Mouse (Mus musculus): Measurements from ENCODE around the gene Uck2. TPM values are rescaled to one million over a fixed set of nuclear protein-coding genes. Genes with fewer than 3 reads are reported as not detected.

Uck2 gene
- polyA plus RNA-seq, 2 experiments = 15.3 to 42.6 TPM

DNA sequence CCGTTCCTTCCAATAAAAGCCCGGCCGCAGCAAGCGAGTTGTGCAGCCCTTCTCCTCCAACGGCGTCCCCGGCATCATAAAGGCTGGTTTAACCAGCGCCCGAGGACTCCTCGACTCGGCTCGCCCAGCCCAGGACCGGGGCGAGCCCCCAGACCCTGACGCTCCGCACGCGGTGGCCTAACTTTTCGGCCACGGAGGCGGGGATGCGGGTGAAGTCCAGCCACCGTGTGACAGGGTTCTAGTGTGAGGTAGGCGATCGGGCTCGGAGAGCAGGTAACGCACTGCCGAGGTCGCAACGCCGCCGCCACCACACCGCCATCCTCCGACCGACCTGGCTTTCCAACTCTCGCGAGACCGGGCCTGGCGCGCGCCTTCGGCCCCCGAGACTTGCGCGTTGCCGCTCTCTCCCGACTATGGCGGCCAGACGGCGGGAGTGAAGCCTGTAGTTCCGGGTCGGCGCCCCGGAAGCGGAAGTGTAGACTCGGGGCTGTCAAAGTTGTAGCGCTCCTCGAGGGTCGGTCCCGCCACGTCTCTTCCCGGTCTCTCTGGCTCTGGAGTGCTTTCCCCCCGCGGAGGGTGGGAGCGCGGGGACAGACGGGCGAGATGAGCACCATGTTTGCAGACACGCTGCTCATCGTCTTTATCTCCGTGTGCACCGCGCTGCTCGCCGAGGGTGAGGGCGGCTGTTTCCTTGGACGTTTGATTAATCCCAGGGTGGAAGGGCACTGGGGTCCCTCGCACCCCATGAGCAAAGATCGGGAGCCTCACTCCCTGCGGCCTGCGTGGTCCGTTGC lies 23.3 kb upstream of the Uck2 start, which contains the start of gene Tmco1:
Gene Tmco1, plus strand, starts transcription at position 118 of the 794 bp plus-strand sequence.
- Histone ChIP-seq H3K27me3 (ENCODE audit: control insufficient read depth, insufficient read depth, low read length) (no peaks in the 10 kb centered on the region), H3K9me3 (ENCODE audit: control insufficient read depth, low read length) (no peaks in the 10 kb centered on the region), H3K27ac (peak within 1 kb of the TSS; percentile 75), H3K36me3 (replicated peaks; ENCODE audit: control insufficient read depth, insufficient read depth, low read depth) (no peaks in the 10 kb centered on the region; the same call in none of the 2 replicates), H3K9ac (replicated peaks) (peak within 1 kb of the TSS; percentile 94), H3K4me2 (ENCODE audit: low read depth) (peak within 1 kb of the TSS; percentile 92), H3K4me3 (ENCODE audit: insufficient read depth in 1 of 2, low read depth in 2 of 2, low read length in 2 of 2) (peak within 1 kb of the TSS; percentile 76 to 91), H3K4me1 (replicated peaks; ENCODE audit: control insufficient read depth in 2 of 2, insufficient read depth in 2 of 2, low read length in 1 of 2) (peaks cover 14 to 15% of the 10 kb centered on the region in 2 experiments)
- DNase-seq (ENCODE audit: low read depth in 3 of 3, low spot score in 3 of 3) = peak; percentile 91 to 93 (median 92)
- under 1% methylated on average over 82 of the region's 82 CpGs for WGBS (ENCODE audit: insufficient replicate concordance)
- TF ChIP-seq EP300 (IDR thresholded peaks at IDR 0.05; ENCODE audit: low read depth) (peak; percentile 79), CTCF (IDR thresholded peaks at IDR 0.05; ENCODE audit: low read depth) (no peak)
- peak; percentile 94 for ATAC-seq (ENCODE audit: insufficient read depth)

DNA sequence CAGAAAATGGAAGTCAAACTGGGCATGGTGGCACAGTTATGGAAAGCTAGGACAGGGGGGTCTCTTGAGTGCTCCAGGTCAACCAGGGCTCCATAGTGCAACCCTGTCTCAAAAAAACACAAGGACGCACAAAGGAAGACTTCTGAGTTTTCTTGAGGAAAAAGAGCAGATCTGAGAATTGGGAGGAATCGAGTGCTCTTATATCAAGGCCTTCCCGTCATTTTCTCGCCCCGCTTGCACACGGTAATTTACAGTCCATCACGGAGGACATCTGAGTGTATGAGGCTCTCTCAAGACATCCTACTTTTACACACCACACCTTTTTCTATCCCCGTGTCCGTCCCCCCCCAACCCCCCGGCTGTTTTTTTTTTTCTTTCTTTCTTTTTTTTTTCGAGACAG lies 22.6 kb upstream of the Uck2 start:
- Histone ChIP-seq H3K4me1 (replicated peaks; ENCODE audit: control insufficient read depth in 2 of 2, insufficient read depth in 2 of 2, low read length in 1 of 2) (peaks cover 14 to 15% of the 10 kb centered on the region in 2 experiments), H3K9ac (replicated peaks) (peak overlapping the region; percentile 94), H3K9me3 (ENCODE audit: control insufficient read depth, low read length) (no peaks in the 10 kb centered on the region), H3K27me3 (ENCODE audit: control insufficient read depth, insufficient read depth, low read length) (no peaks in the 10 kb centered on the region), H3K4me2 (ENCODE audit: low read depth) (peak overlapping the region; percentile 82), H3K27ac (peak overlapping the region; percentile 75), H3K4me3 (ENCODE audit: insufficient read depth in 1 of 2, low read depth in 2 of 2, low read length in 2 of 2) (peak overlapping the region; percentile 76 to 91), H3K36me3 (replicated peaks; ENCODE audit: control insufficient read depth, insufficient read depth, low read depth) (no peaks in the 10 kb centered on the region; the same call in none of the 2 replicates)
- DNase-seq (ENCODE audit: low read depth in 3 of 3, low spot score in 3 of 3) (no peak), ATAC-seq (ENCODE audit: insufficient read depth) (no peak)
- 22% methylated on average over 11 of the region's 11 CpGs for WGBS (ENCODE audit: insufficient replicate concordance)
- TF ChIP-seq EP300 (IDR thresholded peaks at IDR 0.05; ENCODE audit: low read depth) (no peak), CTCF (IDR thresholded peaks at IDR 0.05; ENCODE audit: low read depth) (no peak)

DNA sequence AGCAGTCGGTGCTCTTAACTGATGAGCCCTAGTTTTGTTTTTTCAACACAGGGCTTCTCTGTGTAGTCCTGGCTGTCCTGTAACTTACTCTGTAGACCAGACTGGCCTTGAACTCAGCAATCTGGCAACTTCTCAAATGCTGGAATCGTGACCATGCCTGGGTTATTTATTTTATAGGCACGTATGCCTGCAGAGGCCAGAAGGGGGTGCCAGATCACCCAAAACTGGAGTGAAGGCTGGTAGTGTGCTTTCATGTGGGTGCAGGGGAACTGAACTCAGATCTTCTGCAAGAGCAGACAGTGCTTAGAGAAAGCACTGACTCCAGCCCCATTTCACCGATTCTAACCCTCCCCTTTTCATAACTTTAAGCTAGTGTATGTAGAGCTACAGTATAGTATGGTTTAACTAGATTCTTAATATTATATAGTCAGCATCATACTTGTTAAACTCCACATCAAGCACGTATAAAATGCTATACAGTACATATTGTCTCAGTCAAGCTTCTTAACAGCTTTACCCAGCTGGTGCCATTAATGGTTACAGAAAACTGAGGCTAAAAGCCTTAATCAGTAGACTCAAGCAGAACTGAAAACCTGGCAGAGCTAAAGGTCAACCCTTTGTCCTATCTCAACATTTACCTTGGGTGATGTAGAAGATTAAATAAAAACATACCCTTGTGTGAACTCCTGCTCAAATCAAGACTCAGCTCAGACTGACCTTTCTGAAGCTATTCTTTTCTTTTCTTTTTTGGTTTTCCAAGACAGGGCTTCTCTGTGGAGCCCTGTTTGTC lies 21.5 kb upstream of the Uck2 start:
- Histone ChIP-seq H3K9me3 (ENCODE audit: control insufficient read depth, low read length) (no peaks in the 10 kb centered on the region), H3K36me3 (replicated peaks; ENCODE audit: control insufficient read depth, insufficient read depth, low read depth) (no peaks in the 10 kb centered on the region; the same call in none of the 2 replicates), H3K27ac (no peak overlapping the region), H3K4me1 (replicated peaks; ENCODE audit: control insufficient read depth in 2 of 2, insufficient read depth in 2 of 2, low read length in 1 of 2) (peaks cover 14 to 15% of the 10 kb centered on the region in 2 experiments), H3K4me2 (ENCODE audit: low read depth) (peak overlapping the region; percentile 82), H3K27me3 (ENCODE audit: control insufficient read depth, insufficient read depth, low read length) (no peaks in the 10 kb centered on the region), H3K4me3 (ENCODE audit: insufficient read depth in 1 of 2, low read depth in 2 of 2, low read length in 2 of 2) (peak overlapping the region in 1 of 2 experiments; percentile 10; a peak in 1 of 4 replicates), H3K9ac (replicated peaks) (peak overlapping the region; percentile 13; the same call in 1 of the 2 replicates)
- TF ChIP-seq EP300 (IDR thresholded peaks at IDR 0.05; ENCODE audit: low read depth) (no peak), CTCF (IDR thresholded peaks at IDR 0.05; ENCODE audit: low read depth) (peak; percentile 87)
- no peak for DNase-seq (ENCODE audit: low read depth in 3 of 3, low spot score in 3 of 3)
- ATAC-seq (ENCODE audit: insufficient read depth) = no peak
- 46% methylated on average over 5 of the region's 5 CpGs for WGBS (ENCODE audit: insufficient replicate concordance)

DNA sequence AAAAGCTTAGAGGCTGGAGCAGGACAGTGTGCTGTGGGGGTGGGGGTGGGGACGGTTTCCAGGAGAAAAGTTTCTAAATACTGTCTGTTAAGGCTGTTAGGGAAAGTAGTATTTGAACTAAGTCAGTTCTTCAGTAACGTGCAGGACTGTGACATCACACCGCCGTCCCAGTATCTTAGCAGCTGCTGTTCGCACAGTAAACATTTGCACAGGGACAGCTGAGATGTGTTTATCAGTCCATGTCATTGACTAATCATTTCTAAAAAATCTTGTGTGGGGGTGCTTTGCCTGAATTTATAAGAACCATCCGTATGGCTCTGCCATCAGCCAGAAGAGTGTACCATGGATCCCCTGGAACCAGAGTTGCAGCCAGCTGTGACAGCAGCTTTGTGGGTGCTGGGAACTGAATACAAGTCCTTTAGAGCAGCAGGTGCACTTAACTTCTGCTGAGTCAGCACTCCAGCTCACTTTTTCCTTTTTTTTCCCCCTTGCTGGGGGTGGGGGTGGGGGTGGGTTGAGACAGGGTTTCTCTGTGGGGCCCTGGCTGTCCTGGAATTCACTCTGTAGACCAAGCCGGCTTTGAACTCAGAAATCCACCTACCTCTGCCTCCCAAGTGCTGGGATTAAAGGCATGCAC lies 20.5 kb upstream of the Uck2 start:
- DNase-seq (ENCODE audit: low read depth in 3 of 3, low spot score in 3 of 3) (no peak), ATAC-seq (ENCODE audit: insufficient read depth) (no peak)
- Histone ChIP-seq H3K36me3 (replicated peaks; ENCODE audit: control insufficient read depth, insufficient read depth, low read depth) (no peaks in the 10 kb centered on the region; the same call in 1 of the 2 replicates), H3K4me2 (ENCODE audit: low read depth) (no peak overlapping the region), H3K4me3 (ENCODE audit: insufficient read depth in 1 of 2, low read depth in 2 of 2, low read length in 2 of 2) (no peak overlapping the region), H3K4me1 (replicated peaks; ENCODE audit: control insufficient read depth in 2 of 2, insufficient read depth in 2 of 2, low read length in 1 of 2) (peaks cover 14 to 15% of the 10 kb centered on the region in 2 experiments), H3K9me3 (ENCODE audit: control insufficient read depth, low read length) (no peaks in the 10 kb centered on the region), H3K27me3 (ENCODE audit: control insufficient read depth, insufficient read depth, low read length) (no peaks in the 10 kb centered on the region), H3K9ac (replicated peaks) (no peak overlapping the region), H3K27ac (no peak overlapping the region)
- WGBS (ENCODE audit: insufficient replicate concordance) = 48% methylated on average over 7 of the region's 7 CpGs
- TF ChIP-seq EP300 (IDR thresholded peaks at IDR 0.05; ENCODE audit: low read depth) (no peak), CTCF (IDR thresholded peaks at IDR 0.05; ENCODE audit: low read depth) (no peak)

All from liver, embryonic 14.5 days (tissue).